Mouse (Mus musculus) cerebellum, adult 2 months (tissue): ENCODE measurements around the gene Tet3. TPM values are rescaled to one million over a fixed set of nuclear protein-coding genes. Genes with fewer than 3 reads are reported as not detected.

Experiments used
- DNase-seq, 2 experiments: peaks; one replicate each; pipeline ENCODE4 v3.0.0; 2021
- H3K27ac ChIP-seq: fragments of 200-500 bp; 2 replicates; pipeline ENCODE4 v1.5.1; 2012; ENCODE audit warnings: low read length, control low read depth, inconsistent platforms; ENCODE audit not compliant: insufficient read depth
- H3K27me3 ChIP-seq: fragments of 200-500 bp; 2 replicates; pipeline ENCODE4 v1.6.1; 2012; ENCODE audit warnings: inconsistent platforms, mild to moderate bottlenecking, low read length, moderate library complexity; ENCODE audit not compliant: control insufficient read depth, insufficient read depth
- H3K4me1 ChIP-seq: fragments of 200-500 bp; 2 replicates; pipeline ENCODE4 v1.6.1; 2011; ENCODE audit warnings: low read length; ENCODE audit not compliant: control insufficient read depth, insufficient read depth
- H3K4me3 ChIP-seq: fragments of 200-500 bp; replicated peaks from 2 replicates; pipeline ENCODE3; 2011; ENCODE audit warnings: mild to moderate bottlenecking, low read depth, low read length, control low read depth; ENCODE audit not compliant: insufficient read depth
- CTCF ChIP-seq: fragments of 200-500 bp; IDR thresholded peaks from 2 replicates; pipeline ENCODE4 v1.5.1; 2011; ENCODE audit warnings: low read depth, mild to moderate bottlenecking, control low read depth, low read length, moderate library complexity, borderline replicate concordance; ENCODE audit not compliant: insufficient read depth
- POLR2A ChIP-seq: fragments of 200-500 bp; IDR thresholded peaks from 2 replicates; pipeline ENCODE4 v1.6.1; 2011; ENCODE audit warnings: low read length, control low read depth, borderline replicate concordance; ENCODE audit not compliant: insufficient read depth
- WGBS: fragments of 180-500 bp; shearing (Covaris S2); methylation state at CpG from one replicate; pipeline ENCODE4 v1.1.7; 2018; 5-methylcytosine and 5-hydroxymethylcytosine counted together
- polyA plus RNA-seq: library from polyadenylated mRNA; depleted of rRNA; stranded (reverse); fragments of >200 nt; gene quantifications from 2 replicates; pipeline ENCODE4 v1.2.3, GENCODE M21; 2012

Tet3 gene
- polyA plus RNA-seq, 1 experiment: 22.5 TPM

DNA sequence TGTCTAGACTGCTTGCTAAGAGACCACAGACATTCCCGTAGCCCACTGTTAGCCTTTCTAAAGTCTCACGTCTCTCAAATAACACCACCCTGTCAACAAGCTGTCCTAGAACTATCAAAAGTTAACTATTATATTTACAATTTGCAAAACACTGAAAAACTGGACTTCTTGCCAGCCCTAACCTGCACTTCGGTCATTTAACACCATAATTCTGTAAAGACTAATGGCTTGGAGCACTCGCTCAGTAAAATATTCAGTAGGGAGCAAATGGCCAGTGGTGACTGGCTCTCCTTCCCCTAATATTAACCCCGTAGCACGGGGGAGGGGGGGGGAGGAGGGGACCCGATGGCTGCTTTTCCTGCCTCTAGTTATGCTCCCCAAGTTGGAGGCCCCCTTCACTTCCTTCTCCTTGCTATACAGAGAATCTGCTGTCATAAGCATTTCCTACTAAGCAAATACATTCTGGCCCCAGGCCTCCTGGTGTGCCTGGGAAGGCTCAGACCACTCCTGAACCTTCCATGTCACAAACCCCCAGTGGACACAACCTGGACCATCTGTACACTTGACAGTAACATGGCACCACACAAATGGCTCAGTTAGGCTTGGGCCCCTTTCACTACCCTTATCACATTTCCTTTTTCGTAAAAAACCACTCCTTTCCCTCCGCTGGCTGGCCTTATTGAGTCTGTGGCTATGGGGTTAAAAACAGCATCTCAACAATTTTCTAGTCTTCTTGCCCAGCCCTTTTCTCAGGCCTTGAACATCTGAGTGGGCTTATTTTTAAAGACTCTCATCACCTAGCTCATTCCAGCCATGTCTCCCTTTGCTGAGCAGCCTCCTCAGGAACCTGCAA, 8.2 kb downstream of the Tet3 start:
- Histone ChIP-seq H3K27me3 (no peaks in the 10 kb centered on the region), H3K27ac (no peak overlapping the region), H3K4me3 (no peak overlapping the region), H3K4me1 (peaks cover 17% of the 10 kb centered on the region)
- no peak for TF ChIP-seq CTCF
- TF ChIP-seq POLR2A: no peak
- DNase-seq: no peak
- 74% methylated on average over 9 of the region's 9 CpGs for WGBS

DNA sequence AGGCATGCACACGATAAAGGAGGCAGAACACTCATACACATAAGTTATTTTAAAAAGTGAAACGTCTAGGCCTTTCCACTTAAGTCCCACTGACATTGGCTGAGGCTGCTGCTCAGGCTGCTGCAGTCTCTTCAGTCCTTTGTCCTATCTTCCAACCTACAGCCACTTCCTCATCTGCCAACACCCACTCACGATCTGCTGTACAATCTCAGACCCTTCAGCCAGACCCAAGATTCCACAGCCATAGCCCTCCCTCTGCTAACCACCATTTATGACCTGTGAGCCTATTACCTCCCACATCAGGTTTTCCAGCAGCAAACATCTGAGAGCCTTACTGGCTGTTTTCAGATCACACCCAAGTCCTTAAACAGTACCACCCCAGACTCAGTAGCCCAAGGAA, 9.4 kb downstream of the Tet3 start:
- TF ChIP-seq POLR2A: no peak
- TF ChIP-seq CTCF: no peak
- WGBS: 78% methylated on average over 3 of the region's 3 CpGs
- DNase-seq: no peak
- Histone ChIP-seq H3K4me3 (no peak overlapping the region), H3K27me3 (no peaks in the 10 kb centered on the region), H3K4me1 (peaks cover 6% of the 10 kb centered on the region; the same call in 1 of the 2 replicates), H3K27ac (no peak overlapping the region)

GRCm38 (mm10) chr6:83448911-83449310, 10.0 kb downstream of the Tet3 start:
- TF ChIP-seq POLR2A (no peak), CTCF (no peak)
- no peak overlapping the region for H3K4me3 ChIP-seq
- no peaks in the 10 kb centered on the region for H3K27me3 ChIP-seq
- WGBS: 82% methylated on average over 4 of the region's 4 CpGs
- H3K27ac ChIP-seq: no peak overlapping the region
- DNase-seq: no peak
- H3K4me1 ChIP-seq: peaks cover 5% of the 10 kb centered on the region

- no peak for DNase-seq
- H3K27ac ChIP-seq: no peak overlapping the region
- WGBS: 80% methylated on average over 7 of the region's 7 CpGs
- no peak for TF ChIP-seq CTCF
- no peak for TF ChIP-seq POLR2A
- H3K4me1 ChIP-seq: peaks cover 20% of the 10 kb centered on the region
- no peak overlapping the region for H3K4me3 ChIP-seq
- no peaks in the 10 kb centered on the region for H3K27me3 ChIP-seq
Observed at GRCm38 (mm10) chr6:83447031-83447430, 11.9 kb downstream of the Tet3 start.

GRCm38 (mm10) chr6:83445796-83446195, 13.1 kb downstream of the Tet3 start:
- DNase-seq: no peak
- H3K27ac ChIP-seq: no peak overlapping the region
- no peaks in the 10 kb centered on the region for H3K27me3 ChIP-seq
- WGBS: 79% methylated on average over 2 of the region's 2 CpGs
- H3K4me3 ChIP-seq: no peak overlapping the region
- TF ChIP-seq POLR2A (no peak), CTCF (no peak)
- H3K4me1 ChIP-seq: peaks cover 20% of the 10 kb centered on the region

- 11% methylated on average over 13 of the region's 13 CpGs for WGBS
- Histone ChIP-seq H3K4me3 (peak overlapping the region; percentile 23), H3K4me1 (peaks cover 20% of the 10 kb centered on the region), H3K27ac (peak overlapping the region; percentile 42), H3K27me3 (no peaks in the 10 kb centered on the region)
- DNase-seq: peak; percentile 78 to 84
- TF ChIP-seq CTCF: no peak
- 0 out of 2 replicates have a peak, but pooled peaks have one; percentile 6 for TF ChIP-seq POLR2A
Observed at GRCm38 (mm10) chr6:83443441-83444340, 15.2 kb downstream of the Tet3 start.

- Histone ChIP-seq H3K27ac (peak overlapping the region; percentile 39), H3K4me3 (peak overlapping the region; percentile 52), H3K4me1 (peaks cover 24% of the 10 kb centered on the region), H3K27me3 (no peaks in the 10 kb centered on the region)
- peak in 1 of 2 experiments; percentile 47 for DNase-seq
- TF ChIP-seq CTCF: no peak
- TF ChIP-seq POLR2A: no peak
- 17% methylated on average over 3 of the region's 3 CpGs for WGBS
Observed at GRCm38 (mm10) chr6:83442639-83443038, 16.2 kb downstream of the Tet3 start.
